Mouse (Mus musculus) hindbrain, embryonic 15.5 days (tissue): Measurements from ENCODE around the gene Kif26b. TPM values are rescaled to one million over a fixed set of nuclear protein-coding genes. Genes with fewer than 3 reads are reported as not detected.

Source experiments
- ATAC-seq: fragments of 200-750 bp; cut with Nextera tagmentation; 2 replicates; pipeline ENCODE4 v1.8.0; 2017; ENCODE audit warnings: low read depth, moderate number of reproducible peaks, moderate TSS enrichment; ENCODE audit not compliant: low FRiP score
- H3K27ac ChIP-seq: fragments of 300-500 bp; sonication (generic); replicated peaks from 2 replicates; pipeline ENCODE4 v1.5.1; 2015; ENCODE audit warnings: mild to moderate bottlenecking, inconsistent platforms
- H3K27me3 ChIP-seq: fragments of 300-500 bp; sonication (generic); 2 replicates; pipeline ENCODE4 v1.6.1; 2015; ENCODE audit warnings: control low read depth, inconsistent platforms
- H3K36me3 ChIP-seq: fragments of 300-500 bp; sonication (generic); 2 replicates; pipeline ENCODE4 v1.6.1; 2015; ENCODE audit warnings: control low read depth, inconsistent platforms
- H3K4me1 ChIP-seq: fragments of 300-500 bp; sonication (generic); replicated peaks from 2 replicates; pipeline ENCODE4 v1.6.1; 2015; ENCODE audit warnings: control low read depth, inconsistent platforms
- H3K4me2 ChIP-seq: fragments of 300-500 bp; sonication (generic); 2 replicates; pipeline ENCODE4 v1.6.1; 2015; ENCODE audit warnings: moderate library complexity, mild to moderate bottlenecking, inconsistent platforms
- H3K4me3 ChIP-seq: fragments of 300-500 bp; sonication (generic); 2 replicates; pipeline ENCODE4 v1.5.1; 2015; ENCODE audit warnings: mild to moderate bottlenecking, inconsistent platforms
- H3K9ac ChIP-seq: fragments of 300-500 bp; sonication (generic); 2 replicates; pipeline ENCODE4 v1.6.1; 2015; ENCODE audit warnings: inconsistent platforms
- H3K9me3 ChIP-seq: fragments of 300-500 bp; sonication (generic); 2 replicates; pipeline ENCODE4 v1.6.1; 2016; ENCODE audit warnings: control low read depth, inconsistent platforms
- WGBS: fragments of 180-500 bp; shearing (Covaris S2); methylation state at CpG from one replicate; pipeline ENCODE4 v1.1.7; 2015; 5-methylcytosine and 5-hydroxymethylcytosine counted together
- polyA plus RNA-seq: library from polyadenylated mRNA; unstranded; fragments of >200 nt; fragmentation: Nextera tagmentation; extraction: Ambion mirVana; gene quantifications from 2 replicates; pipeline ENCODE4 v1.2.1, GENCODE M21; 2015

Gene Kif26b
- polyA plus RNA-seq, 1 experiment from 2014 or later, result 10.8 TPM

DNA sequence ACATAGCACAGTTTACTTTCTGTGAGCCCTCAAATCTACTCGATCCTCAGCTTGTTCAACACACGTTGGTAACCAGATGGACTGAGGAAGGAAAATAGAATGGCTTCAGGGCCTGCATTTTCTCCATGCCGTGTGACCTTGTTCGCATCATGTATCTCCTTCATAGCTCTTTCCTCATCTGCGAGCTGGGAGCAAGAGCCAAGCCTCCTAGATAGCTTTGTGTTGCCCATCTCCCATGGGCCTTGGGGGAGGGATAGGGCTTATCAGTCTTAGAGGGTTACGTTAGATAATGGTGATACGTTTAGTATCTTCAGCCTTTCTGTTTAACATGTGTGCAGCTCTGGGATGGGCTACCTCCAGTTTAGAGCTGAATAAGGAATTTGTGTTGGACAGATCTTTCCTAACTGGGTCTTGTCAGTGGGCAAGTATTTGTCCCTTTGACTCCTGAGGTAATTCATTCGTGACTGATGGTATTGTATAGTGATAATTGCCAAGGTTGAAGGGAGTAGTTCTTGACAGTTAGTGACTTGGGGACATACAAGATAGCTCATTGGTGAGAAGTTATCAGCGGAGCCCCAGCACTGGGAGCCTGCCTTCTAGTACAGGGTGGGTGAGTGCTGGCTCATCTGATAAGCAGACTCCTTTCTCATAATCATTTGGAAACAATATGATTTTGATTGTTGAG, 183.4 kb downstream of the Kif26b start:
- 79% methylated on average over 9 of the region's 9 CpGs for WGBS
- no peak overlapping the region for H3K4me3 ChIP-seq
- no peaks in the 10 kb centered on the region for H3K9me3 ChIP-seq
- peaks cover 4% of the 10 kb centered on the region; the same call in 1 of the 2 replicates for H3K36me3 ChIP-seq
- no peaks in the 10 kb centered on the region for H3K4me1 ChIP-seq
- ATAC-seq, result no peak
- H3K27ac ChIP-seq, result no peak overlapping the region
- H3K9ac ChIP-seq, result no peak overlapping the region
- H3K4me2 ChIP-seq, result no peak overlapping the region
- H3K27me3 ChIP-seq, result no peaks in the 10 kb centered on the region

DNA sequence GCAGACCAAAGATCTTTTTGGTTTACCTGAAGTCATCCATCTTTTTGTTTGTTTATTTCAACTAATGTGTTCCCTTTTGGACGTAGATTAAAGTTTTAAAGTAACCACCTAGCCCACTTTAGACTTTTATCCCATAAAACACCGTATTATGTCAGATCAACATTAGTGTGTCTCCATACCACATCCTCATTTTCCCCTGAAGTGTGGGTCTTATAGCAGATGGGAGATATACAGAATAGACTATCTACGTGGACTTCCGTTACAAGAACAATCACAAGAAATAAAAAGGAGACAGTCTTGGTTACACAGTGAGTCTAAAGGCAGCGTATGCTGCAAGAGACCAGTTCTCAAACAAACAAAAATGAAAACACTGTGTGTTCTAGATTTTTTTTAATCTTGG, 185.3 kb downstream of the Kif26b start:
- no peak overlapping the region for H3K4me3 ChIP-seq
- WGBS, result 95% methylated on average over 5 of the region's 5 CpGs
- no peak overlapping the region for H3K9ac ChIP-seq
- no peaks in the 10 kb centered on the region for H3K4me1 ChIP-seq
- no peaks in the 10 kb centered on the region for H3K27me3 ChIP-seq
- H3K27ac ChIP-seq, result no peak overlapping the region
- H3K9me3 ChIP-seq, result no peaks in the 10 kb centered on the region
- peaks cover 4% of the 10 kb centered on the region; the same call in 1 of the 2 replicates for H3K36me3 ChIP-seq
- ATAC-seq, result no peak
- no peak overlapping the region for H3K4me2 ChIP-seq

DNA sequence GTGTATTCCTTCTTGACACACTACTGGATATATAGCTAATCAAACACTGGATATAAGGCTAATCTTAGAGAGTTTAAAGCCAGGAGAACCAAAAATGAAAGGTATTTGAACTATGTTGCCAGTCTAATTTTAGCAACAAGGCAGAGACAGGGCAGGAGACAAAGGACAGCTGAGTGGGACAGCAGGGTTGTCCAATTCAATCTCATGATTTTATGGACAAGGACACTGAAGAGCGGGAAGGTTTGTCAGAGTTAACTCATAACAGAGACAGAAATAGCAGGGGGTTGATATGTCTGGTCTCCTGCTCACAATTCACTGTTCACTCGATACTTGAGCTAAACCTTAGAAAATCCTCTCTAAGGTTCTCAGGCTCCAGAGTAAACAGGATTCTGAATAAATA, 187.5 kb downstream of the Kif26b start:
- Histone ChIP-seq H3K27me3 (no peaks in the 10 kb centered on the region), H3K36me3 (peaks cover 4% of the 10 kb centered on the region; the same call in 1 of the 2 replicates), H3K4me2 (no peak overlapping the region), H3K9me3 (no peaks in the 10 kb centered on the region), H3K27ac (no peak overlapping the region), H3K4me1 (0 out of 2 replicates have a peak, but pooled peaks cover 4% of the 10 kb centered on the region), H3K4me3 (no peak overlapping the region), H3K9ac (no peak overlapping the region)
- no peak for ATAC-seq
- 83% methylated on average over 2 of the region's 2 CpGs for WGBS

DNA sequence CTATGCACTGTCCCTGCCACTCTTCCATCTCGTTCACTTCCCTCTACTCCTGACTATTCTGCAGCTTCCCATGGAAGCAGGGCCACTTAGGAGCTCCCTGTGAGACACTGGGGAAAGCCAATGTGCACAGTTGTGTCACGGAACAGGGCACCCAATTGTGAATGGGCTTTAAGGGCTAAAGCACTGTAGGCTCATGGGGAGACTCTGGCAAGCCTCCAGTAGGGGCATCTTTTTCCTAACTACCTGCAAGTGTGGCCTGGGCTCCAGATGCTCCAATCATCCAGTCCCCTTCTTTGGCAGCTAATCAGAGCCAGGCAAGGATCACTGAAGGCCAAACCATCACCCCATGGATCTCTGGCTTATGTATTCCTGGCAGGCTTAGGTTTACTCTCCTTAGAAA, 191.9 kb downstream of the Kif26b start:
- H3K9me3 ChIP-seq, result no peaks in the 10 kb centered on the region
- 69% methylated on average over 2 of the region's 2 CpGs for WGBS
- ATAC-seq, result no peak
- peaks cover 11% of the 10 kb centered on the region; the same call in 1 of the 2 replicates for H3K4me1 ChIP-seq
- no peak overlapping the region for H3K27ac ChIP-seq
- H3K4me3 ChIP-seq, result no peak overlapping the region
- no peak overlapping the region for H3K9ac ChIP-seq
- peaks cover 4% of the 10 kb centered on the region; the same call in 1 of the 2 replicates for H3K36me3 ChIP-seq
- no peak overlapping the region for H3K4me2 ChIP-seq
- no peaks in the 10 kb centered on the region for H3K27me3 ChIP-seq

DNA sequence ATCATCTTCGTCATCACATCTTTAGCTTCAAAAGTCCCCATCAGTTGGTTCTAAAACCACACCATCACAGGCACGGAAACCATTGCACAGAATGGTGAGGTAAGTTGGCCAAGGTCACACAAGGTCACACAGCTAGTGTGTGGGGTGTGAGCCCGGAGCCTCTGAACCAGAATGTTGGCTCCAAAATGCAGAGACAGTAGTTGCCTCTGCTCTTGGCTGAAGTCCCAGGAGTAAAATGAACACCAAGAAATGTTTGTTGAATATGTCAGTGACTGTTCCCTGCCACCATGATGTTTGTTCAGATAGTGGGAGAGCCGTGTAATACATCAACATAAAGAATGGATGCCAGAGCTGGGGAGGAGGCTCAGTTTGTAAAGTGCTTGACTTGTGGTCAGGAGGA, 193.9 kb downstream of the Kif26b start:
- 75% methylated on average over 4 of the region's 4 CpGs for WGBS
- Histone ChIP-seq H3K9ac (no peak overlapping the region), H3K36me3 (no peaks in the 10 kb centered on the region), H3K4me1 (peaks cover 11% of the 10 kb centered on the region; the same call in 1 of the 2 replicates), H3K9me3 (no peaks in the 10 kb centered on the region), H3K27me3 (no peaks in the 10 kb centered on the region), H3K4me3 (no peak overlapping the region), H3K4me2 (no peak overlapping the region), H3K27ac (no peak overlapping the region)
- ATAC-seq, result no peak

DNA sequence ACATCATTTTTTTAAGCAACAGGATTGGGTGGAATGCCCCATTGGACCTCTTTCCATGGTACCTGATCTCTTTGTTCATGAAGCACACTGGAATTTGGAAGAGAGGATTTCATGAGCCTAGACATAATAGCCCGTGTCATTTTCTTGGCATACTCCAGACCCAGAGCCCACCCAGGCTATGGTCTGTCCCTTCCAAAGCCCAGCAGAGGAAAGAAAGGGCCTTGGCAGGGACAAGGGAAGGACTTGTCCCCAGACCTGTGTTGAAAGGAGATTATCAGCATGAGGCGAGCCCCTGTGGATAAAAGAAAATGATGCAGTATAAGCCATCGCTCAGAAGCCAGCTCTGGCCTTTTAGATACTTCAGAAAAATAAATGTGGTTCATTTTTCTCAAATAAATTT, 196.6 kb downstream of the Kif26b start:
- H3K27ac ChIP-seq, result no peak overlapping the region
- H3K27me3 ChIP-seq, result no peaks in the 10 kb centered on the region
- peaks cover 11% of the 10 kb centered on the region; the same call in 1 of the 2 replicates for H3K4me1 ChIP-seq
- 54% methylated on average over 3 of the region's 3 CpGs for WGBS
- no peak overlapping the region for H3K4me3 ChIP-seq
- H3K9ac ChIP-seq, result no peak overlapping the region
- no peaks in the 10 kb centered on the region for H3K36me3 ChIP-seq
- no peaks in the 10 kb centered on the region for H3K9me3 ChIP-seq
- ATAC-seq, result no peak
- H3K4me2 ChIP-seq, result no peak overlapping the region

DNA sequence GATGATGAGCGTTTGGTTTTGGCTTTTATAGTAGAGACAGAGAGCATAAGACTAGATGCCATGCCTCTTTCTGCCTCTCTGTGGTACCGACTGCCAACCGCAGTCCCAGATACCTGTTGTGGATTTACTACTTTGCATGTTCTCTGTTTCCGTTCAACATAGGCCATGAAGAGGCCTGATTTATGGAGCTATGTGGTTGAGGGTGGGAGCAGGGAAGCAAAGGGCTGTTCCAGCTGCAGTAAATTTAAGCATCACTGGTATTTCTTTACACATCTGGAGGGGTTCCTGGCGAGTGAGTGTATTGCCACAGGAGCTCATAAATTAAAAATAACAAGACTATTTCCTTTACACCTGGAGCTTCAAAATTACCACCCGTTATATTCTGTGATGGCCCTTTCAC, 199.3 kb downstream of the Kif26b start:
- Histone ChIP-seq H3K27ac (no peak overlapping the region), H3K4me3 (no peak overlapping the region), H3K27me3 (no peaks in the 10 kb centered on the region), H3K36me3 (no peaks in the 10 kb centered on the region), H3K9me3 (no peaks in the 10 kb centered on the region), H3K4me2 (no peak overlapping the region), H3K9ac (no peak overlapping the region), H3K4me1 (peaks cover 13% of the 10 kb centered on the region; the same call in 1 of the 2 replicates)
- WGBS, result 86% methylated on average over 6 of the region's 6 CpGs
- ATAC-seq, result no peak

DNA sequence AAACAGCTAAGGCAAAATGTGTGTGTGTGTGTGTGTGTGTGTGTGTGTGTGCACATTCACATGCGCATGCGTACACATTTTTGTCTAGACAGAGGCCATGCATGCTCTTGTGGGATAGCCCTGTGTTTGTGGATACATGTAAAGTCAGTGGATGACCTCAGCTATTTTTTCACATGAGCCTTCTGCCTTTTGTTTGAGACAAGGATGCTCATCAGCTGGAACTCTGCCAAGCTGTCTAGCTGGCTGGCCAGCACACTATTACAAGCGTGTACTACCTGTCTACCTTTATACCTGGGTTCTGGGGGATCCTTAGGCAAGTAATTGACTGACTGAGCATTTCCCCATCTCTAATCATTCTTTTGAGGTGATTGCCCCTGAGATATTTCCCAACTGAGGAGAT, 201.3 kb downstream of the Kif26b start:
- Histone ChIP-seq H3K9ac (no peak overlapping the region), H3K36me3 (no peaks in the 10 kb centered on the region), H3K4me1 (peaks cover 14% of the 10 kb centered on the region; the same call in 1 of the 2 replicates), H3K4me2 (no peak overlapping the region), H3K27ac (no peak overlapping the region), H3K4me3 (no peak overlapping the region), H3K9me3 (no peaks in the 10 kb centered on the region), H3K27me3 (no peaks in the 10 kb centered on the region)
- ATAC-seq, result no peak
- 88% methylated on average over 3 of the region's 3 CpGs for WGBS

DNA sequence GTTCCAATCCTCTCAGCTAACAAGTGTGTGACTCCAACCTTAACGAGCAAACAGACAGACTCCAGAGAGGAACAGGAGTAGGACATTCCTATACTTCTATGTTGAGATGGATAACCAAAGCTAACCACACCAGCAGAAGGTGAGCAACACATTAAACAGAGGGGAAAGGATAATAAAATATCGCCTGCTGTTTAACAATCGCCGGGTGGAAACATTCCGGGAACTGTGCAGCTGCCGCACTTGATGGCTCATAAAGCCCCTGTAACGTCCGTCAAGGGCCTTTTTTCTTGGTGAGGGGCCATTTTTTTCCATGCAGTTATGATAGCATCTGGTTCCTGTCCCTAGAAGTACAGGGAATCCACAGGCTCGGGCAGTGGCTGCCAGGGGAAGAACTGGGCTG, 204.1 kb downstream of the Kif26b start:
- no peaks in the 10 kb centered on the region for H3K27me3 ChIP-seq
- H3K9me3 ChIP-seq, result no peaks in the 10 kb centered on the region
- no peak overlapping the region for H3K27ac ChIP-seq
- no peak overlapping the region for H3K4me3 ChIP-seq
- no peak overlapping the region for H3K4me2 ChIP-seq
- 55% methylated on average over 9 of the region's 9 CpGs for WGBS
- H3K9ac ChIP-seq, result no peak overlapping the region
- H3K4me1 ChIP-seq, result 0 out of 2 replicates have a peak, but pooled peaks cover 9% of the 10 kb centered on the region
- H3K36me3 ChIP-seq, result no peaks in the 10 kb centered on the region
- ATAC-seq, result no peak

DNA sequence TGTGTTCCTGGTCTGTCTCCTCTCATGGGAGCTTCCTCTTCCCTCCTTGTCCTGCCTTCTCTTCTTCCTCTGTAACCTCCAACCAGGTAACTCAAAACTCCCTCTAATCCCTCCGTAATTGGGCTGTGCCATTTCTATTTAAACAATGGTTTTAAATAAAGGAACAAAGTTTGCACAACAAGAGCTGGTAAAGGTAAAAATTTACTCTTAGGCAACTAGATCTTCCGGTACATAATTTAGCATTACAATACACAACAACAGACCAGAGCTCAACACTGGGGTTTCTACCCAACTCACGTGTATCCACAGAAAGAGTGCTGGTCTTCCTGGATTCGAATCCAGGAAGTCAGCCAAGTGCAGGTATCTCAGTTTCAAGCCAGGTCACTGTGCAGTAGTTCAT, 205.7 kb downstream of the Kif26b start:
- WGBS, result 82% methylated on average over 4 of the region's 4 CpGs
- no peak for ATAC-seq
- H3K9ac ChIP-seq, result no peak overlapping the region

DNA sequence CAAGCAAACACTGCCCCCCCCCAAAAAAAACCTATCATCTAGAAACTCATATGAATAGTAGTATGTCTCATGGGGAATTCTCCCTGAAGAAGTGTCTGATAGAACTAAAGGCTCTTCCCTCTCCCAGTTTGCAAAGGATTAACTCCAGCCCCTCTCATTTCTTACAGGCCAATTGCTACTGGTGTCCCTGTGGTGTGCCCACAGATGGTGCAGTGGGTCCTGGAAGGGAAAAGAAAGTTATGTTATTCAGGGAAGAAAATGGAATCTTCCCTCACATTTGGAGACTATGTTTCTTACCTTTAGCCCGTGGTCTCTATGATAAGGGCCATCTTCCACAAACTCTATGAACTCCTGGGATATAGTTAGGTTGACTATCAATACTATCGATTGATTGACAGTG, 208.0 kb downstream of the Kif26b start:
- Histone ChIP-seq H3K9me3 (no peaks in the 10 kb centered on the region), H3K9ac (no peak overlapping the region), H3K4me2 (no peak overlapping the region), H3K36me3 (no peaks in the 10 kb centered on the region), H3K27ac (no peak overlapping the region), H3K4me1 (0 out of 2 replicates have a peak, but pooled peaks cover 9% of the 10 kb centered on the region), H3K27me3 (no peaks in the 10 kb centered on the region), H3K4me3 (no peak overlapping the region)
- WGBS, result 88% methylated on average over 2 of the region's 2 CpGs
- ATAC-seq, result no peak

More for the DNA sequence above, 205.7 kb downstream of the Kif26b start:
- Histone ChIP-seq H3K27me3 (no peaks in the 10 kb centered on the region), H3K4me3 (no peak overlapping the region), H3K4me2 (no peak overlapping the region), H3K4me1 (0 out of 2 replicates have a peak, but pooled peaks cover 9% of the 10 kb centered on the region), H3K36me3 (no peaks in the 10 kb centered on the region), H3K27ac (no peak overlapping the region), H3K9me3 (no peaks in the 10 kb centered on the region)

DNA sequence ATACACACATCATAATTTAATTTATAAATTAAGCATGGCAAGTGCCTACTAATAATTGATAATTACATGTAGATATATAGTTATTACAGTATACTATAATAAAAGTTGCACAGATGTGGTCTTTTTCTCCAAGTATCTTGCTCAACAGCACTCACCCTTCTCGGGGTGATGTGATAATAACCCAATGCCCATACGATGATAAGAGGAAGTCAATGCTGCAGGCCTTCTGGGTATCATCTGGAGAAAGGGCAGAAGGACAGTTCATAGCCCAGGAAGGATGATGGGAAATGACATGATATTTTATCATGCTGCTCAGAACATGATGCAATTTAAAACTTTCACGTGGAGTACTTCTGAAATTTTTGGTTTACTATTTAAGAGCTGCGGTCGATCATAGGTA, 214.9 kb downstream of the Kif26b start:
- Histone ChIP-seq H3K4me1 (peaks cover 24% of the 10 kb centered on the region), H3K9me3 (no peaks in the 10 kb centered on the region), H3K36me3 (no peaks in the 10 kb centered on the region), H3K27me3 (no peaks in the 10 kb centered on the region), H3K27ac (no peak overlapping the region), H3K9ac (no peak overlapping the region), H3K4me2 (no peak overlapping the region), H3K4me3 (no peak overlapping the region)
- 94% methylated on average over 5 of the region's 5 CpGs for WGBS
- ATAC-seq, result no peak

DNA sequence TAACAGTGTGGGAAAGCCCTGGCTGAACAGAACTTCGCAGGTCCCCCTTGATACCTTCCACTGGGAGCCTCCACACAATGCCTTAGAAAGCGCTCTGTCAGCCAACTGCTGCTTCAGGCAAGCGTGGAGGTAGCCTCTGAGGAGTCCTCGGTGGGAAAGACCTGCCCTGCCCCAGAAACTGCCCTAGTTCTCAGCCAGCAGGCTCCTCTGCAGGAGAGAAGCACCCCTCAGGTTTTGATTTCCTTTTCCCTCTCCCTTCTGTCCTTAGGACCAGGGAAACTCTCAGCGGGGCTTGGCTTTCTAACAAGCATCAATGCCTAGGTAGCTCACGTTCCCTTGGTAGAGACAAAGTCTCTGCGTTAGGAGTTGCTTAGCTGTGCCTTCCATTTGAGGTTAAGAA, 215.6 kb downstream of the Kif26b start:
- 55% methylated on average over 7 of the region's 7 CpGs for WGBS
- Histone ChIP-seq H3K27ac (no peak overlapping the region), H3K4me1 (peaks cover 24% of the 10 kb centered on the region), H3K27me3 (no peaks in the 10 kb centered on the region), H3K36me3 (no peaks in the 10 kb centered on the region), H3K9me3 (no peaks in the 10 kb centered on the region), H3K4me3 (no peak overlapping the region), H3K9ac (no peak overlapping the region), H3K4me2 (no peak overlapping the region)
- ATAC-seq, result no peak
